Mouse (Mus musculus): Measurements from ENCODE around the gene Fcf1. TPM values are rescaled to one million over a fixed set of nuclear protein-coding genes. Genes with fewer than 3 reads are reported as not detected.

Gene Fcf1
- polyA plus RNA-seq (2015; fragmentation: Nextera tagmentation; extraction: Ambion mirVana): 209 and 211 TPM in 2 replicates

GRCm38 (mm10) chr12:84970428-84971096 is at the start of gene Fcf1, which contains the start of gene Arel1:
TSS of gene Fcf1 (plus strand) at chr12:84970897.
TSS of gene Arel1 (minus strand) at chr12:84970900.
- DNase-seq (ENCODE audit: low spot score): peak; percentile 92

DNA sequence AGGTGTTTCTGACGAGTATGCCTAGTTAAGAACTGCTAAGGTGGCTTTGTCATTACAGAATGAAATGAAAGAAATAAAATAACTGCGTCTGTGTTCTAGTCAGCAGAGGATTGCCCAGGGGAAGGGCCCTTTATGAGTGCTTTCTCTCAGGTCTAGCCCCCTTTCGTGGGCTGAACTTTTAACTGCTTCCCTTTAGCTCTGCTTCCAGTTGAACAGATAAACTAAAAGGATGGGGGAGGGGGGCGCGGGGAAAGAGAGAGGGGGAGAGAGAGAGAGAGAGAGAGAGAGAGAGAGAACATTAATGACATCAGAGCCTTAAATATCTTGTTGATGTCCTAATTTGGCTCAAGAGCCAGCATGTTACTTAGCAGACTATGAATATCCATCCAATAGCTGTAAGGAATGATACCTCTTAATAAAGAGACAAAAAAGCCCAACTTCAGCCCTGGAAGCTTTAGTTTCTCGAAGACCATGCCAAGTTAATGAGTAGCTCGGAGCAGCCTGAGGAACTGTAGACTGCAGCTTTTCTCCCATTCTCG is 48.7 kb upstream of the Fcf1 start:
- DNase-seq (ENCODE audit: low spot score): no peak

GRCm38 (mm10) chr12:84924324-84924723 is 46.4 kb upstream of the Fcf1 start:
- DNase-seq (ENCODE audit: low spot score): no peak

- DNase-seq (ENCODE audit: low spot score): no peak
Measured at GRCm38 (mm10) chr12:84926542-84926941, 44.2 kb upstream of the Fcf1 start.

GRCm38 (mm10) chr12:84932210-84932609 is 38.5 kb upstream of the Fcf1 start:
- no peak for DNase-seq (ENCODE audit: low spot score)

- no peak for DNase-seq (ENCODE audit: low spot score)
Measured at GRCm38 (mm10) chr12:84935343-84935742, 35.4 kb upstream of the Fcf1 start.

- DNase-seq (ENCODE audit: low spot score): no peak
Measured at GRCm38 (mm10) chr12:84939117-84939516, 31.6 kb upstream of the Fcf1 start.

GRCm38 (mm10) chr12:84940343-84940742 is 30.4 kb upstream of the Fcf1 start:
- no peak for DNase-seq (ENCODE audit: low spot score)

GRCm38 (mm10) chr12:84941717-84942116 is 29.0 kb upstream of the Fcf1 start:
- peak; percentile 51 for DNase-seq (ENCODE audit: low spot score)

- no peak for DNase-seq (ENCODE audit: low spot score)
Measured at GRCm38 (mm10) chr12:84943006-84943952, 27.4 kb upstream of the Fcf1 start.

DNA sequence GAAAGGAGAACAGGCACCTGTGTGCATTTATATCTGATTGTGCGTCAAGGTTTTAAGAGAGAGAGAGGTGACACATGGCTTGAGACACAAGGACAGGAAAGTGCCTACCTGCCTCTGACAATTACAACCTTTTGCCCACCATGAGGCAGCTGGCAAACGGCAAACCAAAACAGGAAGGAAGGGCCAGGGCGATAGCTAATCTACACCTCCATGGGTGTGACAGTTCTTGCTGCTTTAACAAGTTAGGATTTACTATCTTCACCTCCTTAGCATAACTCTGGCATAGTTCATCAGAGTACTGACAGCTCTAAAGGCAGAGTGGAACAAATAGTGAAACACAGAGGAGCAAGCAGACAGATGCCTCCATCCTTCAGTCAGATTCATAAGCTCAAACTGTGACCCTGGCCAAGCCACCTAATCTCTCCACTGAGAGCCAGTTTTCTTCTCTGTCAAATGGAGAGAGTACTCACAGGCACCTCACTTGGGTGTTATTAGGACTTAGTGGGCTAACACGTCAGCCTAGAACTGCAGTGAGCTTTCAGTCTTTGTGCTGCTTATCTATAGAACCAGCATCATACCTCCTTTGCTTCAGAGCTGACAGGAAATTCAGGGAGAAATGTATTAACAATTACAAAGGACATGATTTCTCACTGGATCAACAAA is 26.4 kb upstream of the Fcf1 start:
- DNase-seq (ENCODE audit: low spot score): no peak

- no peak for DNase-seq (ENCODE audit: low spot score)
Measured at GRCm38 (mm10) chr12:84944813-84945553, 25.7 kb upstream of the Fcf1 start.

- no peak for DNase-seq (ENCODE audit: low spot score)
Measured at GRCm38 (mm10) chr12:84947894-84948583, 22.7 kb upstream of the Fcf1 start.

DNA sequence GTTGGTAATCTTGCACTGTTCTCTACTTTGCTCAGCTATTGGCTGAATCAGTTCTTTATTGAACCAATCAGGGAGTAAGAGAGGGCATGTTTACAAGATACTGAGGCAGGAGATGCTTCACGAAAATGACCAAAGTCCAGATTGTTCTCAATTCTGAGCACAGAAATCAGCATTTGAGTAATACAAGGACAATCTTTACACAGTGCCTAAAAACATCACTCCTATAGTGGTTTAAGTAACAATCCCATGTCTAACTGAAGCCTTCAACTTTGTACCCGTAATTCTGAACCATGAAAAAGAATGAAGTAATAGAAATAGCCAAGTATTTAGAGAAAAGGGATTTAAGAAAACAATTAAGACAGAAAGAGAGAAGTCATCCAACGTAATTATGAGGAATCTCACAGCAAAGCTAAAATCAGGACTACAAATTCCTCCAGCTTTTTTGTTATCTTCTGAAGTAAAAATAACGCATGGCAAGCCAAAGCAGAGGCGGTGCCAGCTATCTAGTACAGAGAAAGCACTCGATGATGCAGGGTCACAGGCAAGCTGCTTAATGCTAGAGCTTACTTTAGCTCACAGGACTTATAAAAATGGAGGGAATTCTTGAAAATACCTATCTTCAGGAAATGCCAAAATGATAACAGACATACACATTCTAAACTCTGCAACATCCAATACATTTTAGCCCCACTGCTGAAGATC is 22.0 kb upstream of the Fcf1 start:
- DNase-seq (ENCODE audit: low spot score): no peak

DNA sequence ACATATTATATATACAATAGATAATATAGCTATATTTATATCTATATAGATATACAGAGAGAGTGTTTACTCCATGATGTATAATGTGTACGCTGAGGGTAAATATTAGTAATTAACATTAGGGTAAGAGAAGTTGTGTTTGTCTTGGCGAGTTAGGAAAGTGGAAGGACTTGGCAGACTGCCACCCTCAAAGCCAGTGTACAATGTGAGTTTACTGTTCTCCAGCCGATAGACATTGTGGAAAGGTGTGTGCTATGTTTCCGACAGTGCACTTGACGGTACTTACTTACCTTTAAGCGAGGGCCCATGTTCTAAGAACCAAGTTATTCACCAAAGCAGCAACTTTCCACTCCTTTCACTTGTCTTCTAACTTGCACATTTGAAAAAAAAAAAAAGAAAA is 19.9 kb upstream of the Fcf1 start:
- no peak for DNase-seq (ENCODE audit: low spot score)

- no peak for DNase-seq (ENCODE audit: low spot score)
Measured at GRCm38 (mm10) chr12:84951531-84951930, 19.2 kb upstream of the Fcf1 start.

DNA sequence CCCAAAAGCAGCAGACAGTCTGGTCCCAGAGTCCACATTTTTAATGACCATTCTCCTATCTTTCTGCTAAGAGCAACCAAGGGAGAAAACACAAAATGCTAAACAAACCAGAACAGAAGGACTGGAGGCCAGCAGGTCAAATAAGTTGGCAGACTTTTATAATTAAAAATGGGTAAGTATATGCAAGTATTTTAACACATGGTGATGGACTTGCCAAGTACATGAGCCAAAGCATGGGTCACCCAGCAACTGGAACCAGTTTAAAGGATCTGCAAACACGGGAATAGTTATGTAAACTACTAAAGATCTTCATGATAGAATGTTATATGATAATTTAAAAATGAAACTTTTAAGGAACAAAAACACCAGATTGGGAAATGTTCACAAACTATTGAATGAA is 18.3 kb upstream of the Fcf1 start:
- DNase-seq (ENCODE audit: low spot score): no peak

- no peak for DNase-seq (ENCODE audit: low spot score)
Measured at GRCm38 (mm10) chr12:84956317-84956716, 14.4 kb upstream of the Fcf1 start.

GRCm38 (mm10) chr12:84958794-84959356 is 11.8 kb upstream of the Fcf1 start:
- no peak for DNase-seq (ENCODE audit: low spot score)

All from thymus, postnatal 0 days (tissue).